Mouse (Mus musculus): ENCODE data around the gene Pan3.

GRCm38 (mm10) chr5:147580181-147580580 lies 150.2 kb downstream of the Pan3 start:
- TF ChIP-seq CTCF (IDR thresholded peaks at IDR 0.05; ENCODE audit: low read depth): no peak
- no peak for TF ChIP-seq EP300 (IDR thresholded peaks at IDR 0.05; ENCODE audit: low read depth)

Data from heart, postnatal 0 days (tissue).